Mouse (Mus musculus): Measurements from ENCODE around the gene Hoxd3. TPM values are rescaled to one million over a fixed set of nuclear protein-coding genes. Genes with fewer than 3 reads are reported as not detected.

Hoxd3 gene
- polyA plus RNA-seq, 1 experiment from 2014 or later = 0.23 TPM

GRCm38 (mm10) chr2:74692808-74693431 lies 18.8 kb upstream of the Hoxd3 start:
- no peak overlapping the region for H3K27ac ChIP-seq (replicated peaks in 1 of 2; ENCODE audit: control insufficient read depth in 1 of 2, insufficient read depth in 1 of 2, low read depth in 2 of 2, low read length in 2 of 2)
- H3K4me1 ChIP-seq (ENCODE audit: control insufficient read depth in 2 of 2, insufficient read depth in 2 of 2, low read length in 2 of 2) = peaks cover 0 to 3% of the 10 kb centered on the region in 2 experiments; a peak in 2 of 4 replicates
- no peak for ATAC-seq (ENCODE audit: insufficient number of reproducible peaks, insufficient read depth, low FRiP score, low read depth)
- H3K27me3 ChIP-seq (ENCODE audit: control insufficient read depth, insufficient read depth, low read length) = peaks cover 99% of the 10 kb centered on the region
- 0 out of 4 replicates have a peak overlapping the region, but pooled peaks of 1 of the 2 experiments have one; percentile 9 for H3K4me3 ChIP-seq (ENCODE audit: control insufficient read depth in 1 of 2, insufficient read depth in 1 of 2, low read depth in 1 of 2, low read length in 2 of 2)
- no peak overlapping the region for H3K4me2 ChIP-seq (ENCODE audit: low read length)
- H3K9ac ChIP-seq (ENCODE audit: low read length) = no peak overlapping the region
- no peaks in the 10 kb centered on the region for H3K9me3 ChIP-seq (ENCODE audit: control insufficient read depth, low read length)
- H3K36me3 ChIP-seq (ENCODE audit: control insufficient read depth, insufficient read depth, low read length) = no peaks in the 10 kb centered on the region
- WGBS = 2% methylated on average over 19 of the region's 20 CpGs

- Histone ChIP-seq H3K4me2 (ENCODE audit: low read length) (no peak overlapping the region), H3K27ac (replicated peaks in 1 of 2; ENCODE audit: control insufficient read depth in 1 of 2, insufficient read depth in 1 of 2, low read depth in 2 of 2, low read length in 2 of 2) (no peak overlapping the region), H3K9ac (ENCODE audit: low read length) (no peak overlapping the region), H3K27me3 (ENCODE audit: control insufficient read depth, insufficient read depth, low read length) (peaks cover 99% of the 10 kb centered on the region), H3K36me3 (ENCODE audit: control insufficient read depth, insufficient read depth, low read length) (no peaks in the 10 kb centered on the region), H3K4me1 (ENCODE audit: control insufficient read depth in 2 of 2, insufficient read depth in 2 of 2, low read length in 2 of 2) (peaks cover 0 to 7% of the 10 kb centered on the region in 2 experiments; a peak in 2 of 4 replicates), H3K4me3 (ENCODE audit: control insufficient read depth in 1 of 2, insufficient read depth in 1 of 2, low read depth in 1 of 2, low read length in 2 of 2) (no peak overlapping the region), H3K9me3 (ENCODE audit: control insufficient read depth, low read length) (no peaks in the 10 kb centered on the region)
- ATAC-seq (ENCODE audit: insufficient number of reproducible peaks, insufficient read depth, low FRiP score, low read depth) = no peak
- WGBS = 12% methylated on average over 4 of the region's 4 CpGs
Measured at GRCm38 (mm10) chr2:74693432-74693827, 18.3 kb upstream of the Hoxd3 start.

- ATAC-seq (ENCODE audit: insufficient number of reproducible peaks, insufficient read depth, low FRiP score, low read depth) = no peak
- WGBS = 3% methylated on average over 16 of the region's 16 CpGs
- peaks cover 99% of the 10 kb centered on the region for H3K27me3 ChIP-seq (ENCODE audit: control insufficient read depth, insufficient read depth, low read length)
- H3K27ac ChIP-seq (replicated peaks in 1 of 2; ENCODE audit: control insufficient read depth in 1 of 2, insufficient read depth in 1 of 2, low read depth in 2 of 2, low read length in 2 of 2) = no peak overlapping the region
- peaks cover 0 to 7% of the 10 kb centered on the region in 2 experiments; a peak in 2 of 4 replicates for H3K4me1 ChIP-seq (ENCODE audit: control insufficient read depth in 2 of 2, insufficient read depth in 2 of 2, low read length in 2 of 2)
- H3K4me3 ChIP-seq (ENCODE audit: control insufficient read depth in 1 of 2, insufficient read depth in 1 of 2, low read depth in 1 of 2, low read length in 2 of 2) = no peak overlapping the region
- H3K4me2 ChIP-seq (ENCODE audit: low read length) = no peak overlapping the region
- no peaks in the 10 kb centered on the region for H3K9me3 ChIP-seq (ENCODE audit: control insufficient read depth, low read length)
- no peaks in the 10 kb centered on the region for H3K36me3 ChIP-seq (ENCODE audit: control insufficient read depth, insufficient read depth, low read length)
- H3K9ac ChIP-seq (ENCODE audit: low read length) = no peak overlapping the region
Measured at GRCm38 (mm10) chr2:74694066-74694465, 17.7 kb upstream of the Hoxd3 start.

DNA sequence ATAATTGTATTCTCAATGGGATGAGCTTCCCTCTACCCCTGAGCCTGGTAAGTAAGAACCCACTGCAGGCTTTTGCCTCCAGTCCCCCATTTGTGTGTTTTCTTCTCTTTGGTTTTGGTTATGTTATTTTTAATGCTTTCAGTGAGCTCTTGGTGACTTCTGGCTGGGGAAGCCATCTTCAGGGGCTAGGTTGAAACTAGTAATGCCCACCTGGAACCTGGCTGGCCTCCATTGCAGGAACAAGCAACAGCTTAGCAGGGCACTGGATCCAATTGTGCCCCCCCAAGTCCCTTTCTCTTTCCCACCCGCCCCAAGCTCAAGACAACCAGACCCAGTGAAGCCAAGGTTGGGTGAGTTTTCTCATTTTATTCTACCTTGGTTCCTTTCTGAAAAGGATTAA lies 16.3 kb upstream of the Hoxd3 start:
- Histone ChIP-seq H3K27me3 (ENCODE audit: control insufficient read depth, insufficient read depth, low read length) (peaks cover 100% of the 10 kb centered on the region), H3K9ac (ENCODE audit: low read length) (no peak overlapping the region), H3K4me2 (ENCODE audit: low read length) (no peak overlapping the region), H3K27ac (replicated peaks in 1 of 2; ENCODE audit: control insufficient read depth in 1 of 2, insufficient read depth in 1 of 2, low read depth in 2 of 2, low read length in 2 of 2) (no peak overlapping the region), H3K4me1 (ENCODE audit: control insufficient read depth in 2 of 2, insufficient read depth in 2 of 2, low read length in 2 of 2) (peaks cover 0 to 7% of the 10 kb centered on the region in 2 experiments; a peak in 2 of 4 replicates), H3K4me3 (ENCODE audit: control insufficient read depth in 1 of 2, insufficient read depth in 1 of 2, low read depth in 1 of 2, low read length in 2 of 2) (no peak overlapping the region), H3K9me3 (ENCODE audit: control insufficient read depth, low read length) (no peaks in the 10 kb centered on the region), H3K36me3 (ENCODE audit: control insufficient read depth, insufficient read depth, low read length) (no peaks in the 10 kb centered on the region)
- ATAC-seq (ENCODE audit: insufficient number of reproducible peaks, insufficient read depth, low FRiP score, low read depth) = no peak
- 4% methylated on average over 1 of the region's 1 CpGs for WGBS

- Histone ChIP-seq H3K27ac (replicated peaks in 1 of 2; ENCODE audit: control insufficient read depth in 1 of 2, insufficient read depth in 1 of 2, low read depth in 2 of 2, low read length in 2 of 2) (no peak overlapping the region), H3K9me3 (ENCODE audit: control insufficient read depth, low read length) (no peaks in the 10 kb centered on the region), H3K27me3 (ENCODE audit: control insufficient read depth, insufficient read depth, low read length) (peaks cover 100% of the 10 kb centered on the region), H3K4me3 (ENCODE audit: control insufficient read depth in 1 of 2, insufficient read depth in 1 of 2, low read depth in 1 of 2, low read length in 2 of 2) (no peak overlapping the region), H3K36me3 (ENCODE audit: control insufficient read depth, insufficient read depth, low read length) (no peaks in the 10 kb centered on the region), H3K9ac (ENCODE audit: low read length) (no peak overlapping the region), H3K4me1 (ENCODE audit: control insufficient read depth in 2 of 2, insufficient read depth in 2 of 2, low read length in 2 of 2) (peaks cover 0 to 7% of the 10 kb centered on the region in 2 experiments; a peak in 2 of 4 replicates), H3K4me2 (ENCODE audit: low read length) (no peak overlapping the region)
- no peak for ATAC-seq (ENCODE audit: insufficient number of reproducible peaks, insufficient read depth, low FRiP score, low read depth)
- 4% methylated on average over 7 of the region's 7 CpGs for WGBS
Measured at GRCm38 (mm10) chr2:74695813-74696430, 15.8 kb upstream of the Hoxd3 start.

- peaks cover 100% of the 10 kb centered on the region for H3K27me3 ChIP-seq (ENCODE audit: control insufficient read depth, insufficient read depth, low read length)
- no peak overlapping the region for H3K4me3 ChIP-seq (ENCODE audit: control insufficient read depth in 1 of 2, insufficient read depth in 1 of 2, low read depth in 1 of 2, low read length in 2 of 2)
- H3K4me1 ChIP-seq (ENCODE audit: control insufficient read depth in 2 of 2, insufficient read depth in 2 of 2, low read length in 2 of 2) = peaks cover 0 to 7% of the 10 kb centered on the region in 2 experiments; a peak in 2 of 4 replicates
- H3K9me3 ChIP-seq (ENCODE audit: control insufficient read depth, low read length) = no peaks in the 10 kb centered on the region
- H3K9ac ChIP-seq (ENCODE audit: low read length) = no peak overlapping the region
- no peaks in the 10 kb centered on the region for H3K36me3 ChIP-seq (ENCODE audit: control insufficient read depth, insufficient read depth, low read length)
- no peak for ATAC-seq (ENCODE audit: insufficient number of reproducible peaks, insufficient read depth, low FRiP score, low read depth)
- no peak overlapping the region for H3K27ac ChIP-seq (replicated peaks in 1 of 2; ENCODE audit: control insufficient read depth in 1 of 2, insufficient read depth in 1 of 2, low read depth in 2 of 2, low read length in 2 of 2)
- 3% methylated on average over 34 of the region's 34 CpGs for WGBS
- no peak overlapping the region for H3K4me2 ChIP-seq (ENCODE audit: low read length)
Measured at GRCm38 (mm10) chr2:74696442-74697335, 15.0 kb upstream of the Hoxd3 start.

DNA sequence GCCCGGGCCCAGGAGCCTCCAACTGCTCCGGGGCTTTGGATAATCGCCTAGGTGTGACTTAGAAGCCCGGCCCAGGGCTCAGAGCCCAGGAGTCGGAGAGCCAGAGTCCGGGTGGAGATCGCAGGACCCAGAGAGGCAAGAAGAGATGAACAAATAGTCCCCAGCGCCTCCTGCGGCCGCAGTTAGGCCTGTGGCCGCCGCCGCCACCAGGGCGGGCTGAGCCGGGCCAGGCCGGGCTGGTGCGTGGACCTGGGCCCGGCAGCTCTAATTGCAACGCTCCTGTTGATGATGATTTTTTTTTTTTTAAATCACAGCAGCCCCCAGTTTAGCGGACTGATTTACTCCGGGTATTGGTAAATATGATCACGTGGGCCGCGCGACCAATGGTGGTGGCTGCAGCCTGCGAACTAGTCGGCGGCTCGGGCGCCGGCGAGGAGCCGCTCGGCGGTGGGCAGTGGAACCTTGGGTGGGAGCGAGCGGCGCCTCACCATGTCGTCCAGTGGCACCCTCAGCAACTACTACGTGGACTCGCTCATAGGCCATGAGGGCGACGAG lies 14.1 kb upstream of the Hoxd3 start, which contains the start of gene Hoxd9:
TSS of gene Hoxd9 (plus strand) at position 161 of the 555 bp plus-strand sequence.
- H3K4me2 ChIP-seq (ENCODE audit: low read length) = peak within 1 kb of the TSS; percentile 69
- under 1% methylated on average over 43 of the region's 43 CpGs for WGBS
- H3K4me3 ChIP-seq (ENCODE audit: control insufficient read depth in 1 of 2, insufficient read depth in 1 of 2, low read depth in 1 of 2, low read length in 2 of 2) = peak within 1 kb of the TSS; percentile 31 to 42
- ATAC-seq (ENCODE audit: insufficient number of reproducible peaks, insufficient read depth, low FRiP score, low read depth) = no peak; the same call in 1 of the 2 replicates
- H3K4me1 ChIP-seq (ENCODE audit: control insufficient read depth in 2 of 2, insufficient read depth in 2 of 2, low read length in 2 of 2) = peaks cover 0 to 7% of the 10 kb centered on the region in 2 experiments; a peak in 2 of 4 replicates
- no peaks in the 10 kb centered on the region for H3K9me3 ChIP-seq (ENCODE audit: control insufficient read depth, low read length)
- H3K27ac ChIP-seq (replicated peaks in 1 of 2; ENCODE audit: control insufficient read depth in 1 of 2, insufficient read depth in 1 of 2, low read depth in 2 of 2, low read length in 2 of 2) = no peak within 1 kb of the TSS
- no peaks in the 10 kb centered on the region for H3K36me3 ChIP-seq (ENCODE audit: control insufficient read depth, insufficient read depth, low read length)
- no peak within 1 kb of the TSS for H3K9ac ChIP-seq (ENCODE audit: low read length)
- peaks cover 99% of the 10 kb centered on the region for H3K27me3 ChIP-seq (ENCODE audit: control insufficient read depth, insufficient read depth, low read length)
